Comparison of ENCODE assay signal across 23 mouse cellular contexts in genomic region chr15:96675055-96675454, GRCm38 (mm10). TPM values are rescaled to one million over a fixed set of nuclear protein-coding genes. Genes with fewer than 3 reads are reported as not detected.
DNase-seq lines count a peak whose midpoint lies in the region; ATAC-seq and TF ChIP-seq lines count a peak whose summit lies in the region.
"Had no signal": no experiment of that assay in that cellular context is flagged by ENCODE, and none has a peak within 500 bp of the region (broad histone marks: within the 10 kb centered on the region; RNA-seq: fewer than 3 reads in every experiment).

No protein-coding gene starts in this region.

- H3K27ac ChIP-seq in lung, postnatal 0 days (ENCODE audit: low read length), result no peak overlapping the region
- H3K27ac ChIP-seq in ES-E14 (ENCODE audit: insufficient read depth, low read depth, low read length, poor library complexity, severe bottlenecking), result no peak overlapping the region
- H3K27ac ChIP-seq: embryonic facial prominence, embryonic 12.5 days; forebrain, embryonic 15.5 days; hindbrain, embryonic 12.5 days had no signal

- in situ Hi-C loops in ES-E14 (cut with MboI; ENCODE audit: low sequenced_read_pairs in 2 of 2, unreplicated experiment in 2 of 2), result loop anchor here in 1 of 2 experiments (10.0 kb wide), 1 partner anchor 130 kb away; no protein-coding TSS in a partner anchor

- 81% methylated on average over 11 of the region's 11 CpGs for WGBS in lung, postnatal 0 days

- H3K4me1 ChIP-seq in lung, postnatal 0 days (ENCODE audit: insufficient read depth, low read depth, low read length), result no peaks in the 10 kb centered on the region
- no peaks in the 10 kb centered on the region for H3K4me1 ChIP-seq in ES-E14 (ENCODE audit: control insufficient read depth in 2 of 2, insufficient read depth in 2 of 2, low read length in 2 of 2, poor library complexity in 1 of 2)
- H3K4me1 ChIP-seq: forebrain, embryonic 15.5 days had no signal

- H3K9ac ChIP-seq in lung, postnatal 0 days (replicated peaks; ENCODE audit: low read depth), result no peak overlapping the region
- H3K9ac ChIP-seq in ES-E14 (ENCODE audit: insufficient read depth, low read depth, low read length, poor library complexity, severe bottlenecking), result no peak overlapping the region
- H3K9ac ChIP-seq: embryonic facial prominence, embryonic 12.5 days; forebrain, embryonic 15.5 days; heart, embryonic 12.5 days; hindbrain, embryonic 12.5 days had no signal

- peak; percentile 27 for DNase-seq in lung, postnatal 0 days (ENCODE audit: low spot score)
- no peak for DNase-seq in lung, postnatal 14 days
- no peak for DNase-seq in ES-E14 (ENCODE audit: low read depth, low spot score)
- no peak for DNase-seq in cerebellum, postnatal 36 days
- no peak for DNase-seq in frontal cortex, postnatal 25 days (ENCODE audit: low spot score in 2 of 2)
- DNase-seq in left cerebral cortex, adult 11 months (ENCODE audit: low spot score), result no peak
- DNase-seq: adrenal gland, adult 2 months; adrenal gland, postnatal 25 days; B cell, adult 2 months; cerebellum, adult 18-20 months; cerebellum, postnatal 10 days; gastrocnemius, postnatal 10 days; heart, postnatal 4 days had no signal

- H3K36me3 ChIP-seq in lung, postnatal 0 days (ENCODE audit: insufficient read depth, low read length), result no peaks in the 10 kb centered on the region
- no peaks in the 10 kb centered on the region for H3K36me3 ChIP-seq in ES-E14 (ENCODE audit: control insufficient read depth, insufficient read depth, low read length, poor library complexity, severe bottlenecking)
- H3K36me3 ChIP-seq: embryonic facial prominence, embryonic 12.5 days; forebrain, embryonic 15.5 days; heart, embryonic 12.5 days; hindbrain, embryonic 12.5 days had no signal

- H3K27me3 ChIP-seq in lung, postnatal 0 days (replicated peaks; ENCODE audit: insufficient read depth, low read length), result no peaks in the 10 kb centered on the region
- H3K27me3 ChIP-seq: embryonic facial prominence, embryonic 12.5 days had no signal

- TF ChIP-seq EP300 in lung, postnatal 0 days (IDR thresholded peaks at IDR 0.05), result no peak

- H3K4me3 ChIP-seq in lung, postnatal 0 days (ENCODE audit: low read depth, low read length), result no peak overlapping the region
- no peak overlapping the region for H3K4me3 ChIP-seq in ES-E14 (ENCODE audit: insufficient read depth in 1 of 2, low read depth in 1 of 2, low read length in 2 of 2, poor library complexity in 1 of 2, severe bottlenecking in 1 of 2)
- H3K4me3 ChIP-seq: embryonic facial prominence, embryonic 12.5 days; forebrain, embryonic 15.5 days; heart, embryonic 12.5 days; hindbrain, embryonic 12.5 days had no signal

- H3K9me3 ChIP-seq in lung, postnatal 0 days (ENCODE audit: low read length), result no peaks in the 10 kb centered on the region
- H3K9me3 ChIP-seq in ES-E14 (ENCODE audit: control insufficient read depth, insufficient read depth, low read depth, low read length), result no peaks in the 10 kb centered on the region
- H3K9me3 ChIP-seq: embryonic facial prominence, embryonic 12.5 days; forebrain, embryonic 15.5 days; heart, embryonic 12.5 days; hindbrain, embryonic 12.5 days had no signal

- no peak overlapping the region for H3K4me2 ChIP-seq in lung, postnatal 0 days (replicated peaks; ENCODE audit: low read depth, low read length)
- H3K4me2 ChIP-seq: embryonic facial prominence, embryonic 12.5 days; forebrain, embryonic 15.5 days; heart, embryonic 12.5 days; hindbrain, embryonic 12.5 days had no signal

- TF ChIP-seq CTCF in lung, postnatal 0 days (IDR thresholded peaks at IDR 0.05), result no peak

- ATAC-seq in lung, postnatal 0 days, result no peak
- 0 out of 2 replicates have a peak, but pooled peaks have one; percentile 49 for ATAC-seq in megakaryocyte-erythroid progenitor cell, adult 5-6 weeks (replicated peaks; ENCODE audit: low FRiP score, low TSS enrichment, poor library complexity, severe bottlenecking)
- ATAC-seq: activated CD4-positive, CD25-positive, alpha-beta regulatory T cell, adult 4 months; CD4-positive, CD25-positive, alpha-beta regulatory T cell, adult 4 months; forebrain, embryonic 15.5 days; hindbrain, embryonic 16.5 days; inflammation-experienced regulatory T-cells, adult 6 months; intestine, postnatal 0 days had no signal

TF ChIP-seq in ES-E14, 5 proteins besides CTCF, POLR2A, EP300 and RAD21:
- no peak for TF ChIP-seq ZC3H11A (IDR thresholded peaks at IDR 0.05; ENCODE audit: borderline replicate concordance, low read depth, low read length)
- TF ChIP-seq MAFK (IDR thresholded peaks at IDR 0.05; ENCODE audit: insufficient read depth, low read depth, low read length), result no peak
- peak; percentile 84 for TF ChIP-seq CHD2 (IDR thresholded peaks at IDR 0.05; ENCODE audit: low read depth, low read length)
- no peak for TF ChIP-seq ZNF384 (IDR thresholded peaks at IDR 0.05; ENCODE audit: low read depth, low read length)
TF ChIP-seq in ES-E14: peak in this region for 1.

RNA-seq across cellular contexts. Expression of gene Slc38a2, which starts 24.5 kb away (rescaled TPM):
- polyA plus RNA-seq in lung, postnatal 0 days (2015; fragmentation: Nextera tagmentation; extraction: Ambion mirVana), result 66.6 and 75.3 TPM in 2 replicates
- 262 and 326 TPM in 2 replicates for total RNA-seq in ES-E14 (2012; rRNA removed)
- total RNA-seq in megakaryocyte-erythroid progenitor cell, adult 5-6 weeks (2014; fragmentation: Nextera tagmentation), result 86.7 and 86.9 TPM in 2 replicates
- total RNA-seq in megakaryocyte-erythroid progenitor cell, adult 5-6 weeks (2017), result 75.3 and 82.3 TPM in 2 replicates

RNA-seq across cellular contexts. Expression of gene Slc38a1, which starts 32.3 kb away (rescaled TPM):
- 13.5 and 14.5 TPM in 2 replicates for polyA plus RNA-seq in lung, postnatal 0 days (2015; fragmentation: Nextera tagmentation; extraction: Ambion mirVana)
- 95.6 and 99.8 TPM in 2 replicates for total RNA-seq in ES-E14 (2012; rRNA removed)
- total RNA-seq in megakaryocyte-erythroid progenitor cell, adult 5-6 weeks (2014; fragmentation: Nextera tagmentation), result 63.5 and 84.0 TPM in 2 replicates
- total RNA-seq in megakaryocyte-erythroid progenitor cell, adult 5-6 weeks (2017), result 51.3 and 52.2 TPM in 2 replicates
